Mouse (Mus musculus) c-Kit-positive CD71-negative TER-119-negative erythroid progenitor cells, embryonic 14.5 days (primary cell): ENCODE measurements at regions not wholly inside any gene's neighbourhood (a gene's known extent, or its start where the extent isn't known, plus 50 kb on each side); places are given as distances from the start of the nearest gene placed in this dataset.

Experiments used
- DNase-seq: peaks from one replicate; pipeline ENCODE4 v3.0.0-alpha.2; 2013; ENCODE audit warnings: low read depth

DNA sequence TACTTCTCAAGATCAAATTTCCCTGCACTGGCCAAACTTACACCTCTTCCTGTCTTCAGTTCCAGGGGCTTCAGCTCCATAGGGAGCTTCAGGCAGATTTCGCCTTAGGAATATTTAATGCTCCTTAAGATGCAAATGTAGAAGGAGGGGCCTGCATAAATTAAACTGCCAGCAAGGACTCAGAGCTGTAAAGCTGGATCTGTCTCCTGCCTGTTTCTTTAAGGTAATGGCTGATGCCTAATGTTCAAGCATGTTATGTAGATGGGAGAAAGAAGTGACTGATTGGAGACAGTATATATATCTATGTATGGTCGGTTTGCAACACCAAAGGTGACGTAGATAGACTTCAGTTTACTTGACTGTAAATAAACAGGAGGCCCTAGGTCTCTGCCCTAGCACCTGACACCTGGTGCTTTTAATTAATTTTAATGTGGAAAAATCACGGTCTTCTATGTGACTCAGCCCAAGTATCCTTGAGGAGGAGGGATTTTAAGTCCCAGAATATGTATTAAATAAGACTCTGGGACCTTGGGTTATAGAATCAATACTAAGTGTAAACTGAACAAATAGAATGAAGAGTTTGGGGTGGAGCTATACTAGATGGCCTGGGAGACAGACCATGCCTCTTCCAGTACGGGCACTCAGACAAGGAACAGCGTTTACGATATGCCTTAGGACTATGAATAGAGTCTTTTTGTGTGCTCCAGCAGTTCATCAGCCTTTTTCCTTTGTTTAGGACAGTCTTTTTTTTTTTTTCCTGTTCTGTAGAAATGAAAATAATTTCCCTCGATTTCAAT lies 651.7 kb upstream of the Lmcd1 start:
- DNase-seq, result no peak

DNA sequence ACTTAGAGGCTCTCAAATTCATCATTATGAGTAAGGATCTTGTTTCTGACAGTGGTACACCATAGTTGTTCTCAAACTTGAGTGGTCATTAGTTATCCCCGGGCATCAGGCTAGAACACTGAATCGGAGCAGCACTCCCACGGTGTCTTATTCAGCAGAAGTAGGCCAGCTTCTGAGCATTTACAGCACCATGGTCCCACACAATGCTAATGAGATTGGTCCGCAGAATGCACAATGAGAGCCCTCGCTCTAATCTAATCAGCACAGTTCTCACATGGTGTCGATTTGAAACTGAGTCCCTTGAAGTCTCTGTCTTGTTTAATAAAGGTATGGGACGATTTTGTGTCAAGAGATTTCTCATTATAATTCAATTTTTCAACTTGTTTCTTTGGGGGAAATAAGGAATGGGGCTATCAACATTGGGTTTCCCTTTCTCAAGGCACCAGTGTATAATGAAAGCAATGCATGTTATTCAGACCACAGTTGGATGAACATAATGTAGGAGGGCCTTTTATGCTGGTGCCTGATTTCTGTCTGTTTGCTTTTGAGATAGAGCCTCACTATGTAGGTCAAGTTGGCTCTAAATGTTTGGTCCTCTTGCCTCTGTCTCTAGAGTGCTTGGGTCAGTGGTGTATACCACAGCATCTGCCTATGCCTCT lies 650.9 kb upstream of the Lmcd1 start:
- DNase-seq, result no peak

DNA sequence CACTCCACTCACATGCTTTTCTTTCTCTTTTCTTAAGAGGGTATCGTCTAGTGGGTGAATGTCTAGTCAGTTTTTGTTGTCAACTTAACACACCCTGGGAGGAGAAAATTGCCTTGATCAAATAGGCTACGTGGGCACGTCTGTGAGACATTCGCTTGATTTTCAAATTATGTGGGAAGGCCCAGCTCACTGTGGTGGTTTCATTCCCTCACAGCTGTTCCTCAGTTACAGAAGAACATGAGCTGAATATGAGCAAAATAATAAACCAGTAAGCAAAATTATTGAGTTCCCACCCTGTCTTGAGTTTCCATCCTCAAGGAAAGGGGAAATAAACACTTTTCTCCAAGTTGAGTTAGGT lies 650.4 kb upstream of the Lmcd1 start:
- DNase-seq, result no peak

DNA sequence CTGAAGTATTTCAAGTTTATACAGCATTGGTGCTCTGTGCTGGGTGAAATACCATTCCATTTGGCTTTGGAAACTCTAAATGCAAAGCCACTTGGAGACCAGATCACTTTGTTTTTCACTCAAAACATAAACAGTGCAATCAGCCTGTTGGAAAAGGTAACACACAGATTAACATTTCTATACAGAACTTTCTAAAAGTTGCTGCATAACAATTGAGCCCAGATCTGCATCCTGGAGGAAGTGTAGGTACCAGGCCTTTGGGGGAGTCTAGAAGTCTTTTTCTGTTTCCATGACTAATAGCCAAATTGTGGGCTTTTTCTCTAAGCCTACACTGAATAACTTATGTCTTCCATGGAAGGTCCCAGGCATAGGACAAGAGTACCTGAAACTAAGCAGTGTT lies 648.1 kb upstream of the Lmcd1 start:
- no peak for DNase-seq

DNA sequence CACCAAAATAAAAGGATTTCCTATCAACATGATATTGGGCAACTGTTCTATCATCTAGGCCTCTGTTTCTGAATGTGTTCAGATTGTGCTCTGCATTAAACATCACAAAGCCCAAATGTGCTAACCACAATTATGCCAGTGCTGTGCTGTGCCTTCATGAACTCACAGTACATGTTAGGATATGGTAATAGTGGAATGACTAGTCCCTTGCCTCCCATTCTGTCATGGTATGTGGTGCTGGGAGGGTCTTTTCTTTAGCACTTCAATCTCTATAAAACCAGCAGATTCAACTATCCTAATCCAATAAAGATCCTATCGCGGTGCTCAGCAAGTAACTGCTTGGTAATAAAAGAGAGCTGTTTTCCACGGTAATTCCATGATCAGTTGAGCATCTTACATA lies 620.8 kb upstream of the Lmcd1 start:
- DNase-seq, result no peak

DNA sequence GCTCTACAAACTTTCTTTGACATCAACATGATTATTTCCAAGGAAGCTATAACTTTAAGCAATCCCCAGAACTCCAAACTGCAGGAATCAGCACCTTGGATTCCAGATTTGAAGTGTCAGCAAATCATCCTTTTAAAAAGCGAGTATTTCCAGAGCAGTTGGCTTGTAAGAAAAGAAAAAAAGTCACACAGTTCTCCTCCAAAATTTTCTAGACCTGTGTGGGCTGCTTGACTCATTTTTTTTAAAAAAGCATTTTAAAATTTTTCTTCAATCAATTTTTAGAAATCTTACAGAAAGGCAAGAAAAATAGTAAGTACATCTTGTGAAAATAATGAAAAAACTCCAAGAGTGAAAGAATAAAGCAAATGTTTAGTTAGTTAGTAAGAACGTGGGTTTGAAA lies 613.6 kb upstream of the Lmcd1 start:
- no peak for DNase-seq

DNA sequence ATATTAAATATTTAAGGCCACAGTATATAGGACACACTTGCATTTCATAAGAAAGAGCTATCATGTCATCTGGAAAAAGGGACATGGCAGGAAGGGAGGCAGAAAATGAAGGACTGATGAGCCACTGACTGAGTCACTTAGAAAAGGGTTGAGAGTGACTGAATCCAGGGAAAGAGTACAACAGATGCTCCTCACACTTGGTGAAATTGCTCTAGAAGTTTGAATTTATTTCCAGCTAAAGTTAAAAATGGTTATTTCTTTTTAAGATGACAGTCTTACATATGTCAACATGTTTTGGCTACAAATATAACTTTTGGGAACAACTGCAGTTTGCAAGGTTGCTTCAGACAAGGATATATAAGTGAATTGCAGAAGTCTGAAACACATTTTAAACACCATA lies 609.0 kb upstream of the Lmcd1 start:
- DNase-seq, result no peak

DNA sequence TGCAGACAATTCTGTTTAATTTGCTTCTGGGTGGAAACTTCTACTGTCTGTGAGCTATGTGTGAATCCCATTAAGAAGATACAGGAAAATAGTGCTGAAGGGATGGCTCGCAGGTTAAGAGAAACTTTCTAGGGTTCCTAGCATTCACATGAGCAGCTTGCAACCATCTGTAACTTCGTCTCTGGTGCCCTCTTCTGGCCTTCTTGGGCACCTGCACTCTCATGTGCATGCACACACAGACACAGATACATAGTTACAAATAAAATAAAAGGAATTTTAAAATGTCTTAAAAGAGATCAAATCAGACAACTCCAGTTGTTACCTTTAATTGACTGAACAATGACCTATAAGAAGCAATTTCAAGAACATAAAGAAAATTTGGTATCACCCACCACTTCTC lies 588.6 kb upstream of the Lmcd1 start:
- DNase-seq, result no peak

DNA sequence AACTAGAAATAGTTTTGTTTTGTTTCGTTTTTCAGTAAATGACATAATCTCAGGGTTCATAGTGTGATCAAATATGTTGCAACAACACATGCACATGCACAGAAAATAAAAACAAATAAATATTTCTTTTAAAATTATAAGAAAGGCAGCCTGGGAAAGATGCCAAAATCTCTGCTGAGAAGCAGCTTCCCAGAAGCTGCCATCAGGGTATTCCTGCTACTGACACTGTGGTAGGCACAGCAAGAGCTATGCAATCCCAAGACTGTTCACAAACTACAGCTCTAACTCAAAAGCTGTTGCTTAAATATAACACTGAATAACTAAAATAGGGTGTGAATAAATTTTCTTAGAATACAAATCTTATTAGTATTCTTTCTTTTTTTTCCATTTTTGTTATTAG lies 570.7 kb upstream of the Lmcd1 start:
- no peak for DNase-seq

DNA sequence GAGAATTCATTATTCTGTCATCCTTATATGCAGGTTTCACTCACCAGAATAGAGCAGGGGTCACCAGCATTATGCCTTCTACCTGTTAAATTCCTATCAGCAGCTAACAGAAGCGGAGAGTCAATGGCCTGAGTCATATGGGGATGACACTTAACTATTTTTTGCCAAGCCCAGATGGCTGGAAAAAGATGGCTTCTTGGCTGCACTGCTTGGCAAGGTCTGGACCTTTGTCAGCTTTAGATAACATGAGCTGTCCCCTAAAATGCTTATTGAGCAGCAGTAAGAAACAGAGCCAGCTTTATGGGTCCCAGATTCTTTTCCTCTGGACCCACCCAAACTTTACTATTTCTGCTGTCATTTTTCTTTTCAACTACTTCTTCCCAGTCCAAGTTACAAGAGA lies 565.3 kb upstream of the Lmcd1 start:
- DNase-seq, result no peak

DNA sequence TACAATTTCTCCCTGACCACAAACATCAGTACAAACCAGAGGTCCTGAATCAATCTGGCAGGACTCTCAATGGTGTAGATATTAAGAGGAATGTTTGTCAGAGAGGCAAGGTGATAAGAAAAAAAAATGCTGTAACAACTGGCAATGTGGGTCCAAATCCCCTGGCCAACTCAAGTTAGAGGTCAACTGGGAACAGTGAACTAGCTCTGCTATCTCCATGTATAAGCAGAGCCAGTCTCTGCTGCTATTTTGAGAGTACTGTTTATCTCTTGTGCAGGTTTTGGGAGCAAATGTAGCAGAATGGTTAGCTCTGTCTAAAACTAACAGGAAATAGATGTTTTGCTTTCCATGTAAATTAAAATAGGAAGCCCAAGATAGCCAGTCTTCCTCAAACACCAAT lies 547.6 kb upstream of the Lmcd1 start:
- DNase-seq, result no peak

DNA sequence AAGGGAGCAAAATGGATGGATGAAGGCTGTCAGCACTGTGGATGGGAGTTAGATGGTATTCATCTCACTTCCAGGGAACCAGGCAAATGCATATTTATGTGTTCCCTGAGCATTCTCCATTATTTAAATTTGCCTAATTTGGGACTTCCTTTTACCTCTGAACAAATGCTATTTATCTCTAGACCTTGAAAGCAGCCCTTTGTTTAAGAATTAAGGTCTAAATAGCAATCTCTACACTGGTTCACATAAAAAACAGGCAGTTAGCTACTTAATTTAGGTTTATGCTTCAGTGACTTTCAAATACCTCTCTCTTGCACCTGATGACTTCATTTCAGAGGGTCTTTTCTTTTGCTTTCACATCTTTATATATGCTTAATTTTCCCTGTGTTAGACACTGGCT lies 543.2 kb upstream of the Lmcd1 start:
- DNase-seq, result no peak

DNA sequence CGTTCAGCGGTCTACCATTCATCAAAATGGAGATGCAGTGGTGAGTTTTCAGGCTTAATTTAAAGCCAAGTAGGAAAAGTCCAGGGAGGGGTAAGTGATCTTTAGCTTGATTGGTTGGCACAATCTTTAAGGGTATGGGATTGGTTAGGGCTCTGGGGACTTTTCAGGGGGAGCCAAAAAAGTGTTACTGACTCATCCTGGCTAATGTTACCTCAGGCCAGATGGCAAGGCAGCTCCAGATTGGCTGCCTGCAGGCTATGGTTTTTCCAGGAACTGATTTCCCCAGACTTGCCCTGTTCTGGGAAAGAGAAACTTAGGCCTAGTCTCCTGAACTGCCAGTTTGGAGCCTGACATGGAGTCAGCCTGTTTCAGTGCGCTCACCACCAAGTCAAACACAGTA lies 539.6 kb upstream of the Lmcd1 start:
- no peak for DNase-seq

DNA sequence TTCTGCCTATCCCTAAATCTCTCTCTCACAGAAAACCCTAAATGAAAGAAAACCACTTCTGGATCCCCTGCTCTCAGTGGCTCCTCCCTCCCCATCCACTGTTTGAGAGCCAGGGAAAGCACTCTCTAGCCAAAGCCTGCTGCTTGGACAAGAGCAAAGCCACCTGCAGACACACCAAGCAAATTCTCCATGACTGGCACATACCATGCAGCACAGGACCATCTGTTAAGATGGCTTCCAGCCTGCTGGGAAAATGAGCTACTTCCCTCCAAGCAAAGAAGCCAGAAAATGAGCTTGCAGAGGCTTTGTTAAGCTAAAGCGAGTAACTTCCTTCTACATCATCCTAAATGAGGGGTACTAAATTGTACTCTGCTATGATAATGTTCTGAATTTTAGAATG lies 534.6 kb upstream of the Lmcd1 start:
- no peak for DNase-seq

DNA sequence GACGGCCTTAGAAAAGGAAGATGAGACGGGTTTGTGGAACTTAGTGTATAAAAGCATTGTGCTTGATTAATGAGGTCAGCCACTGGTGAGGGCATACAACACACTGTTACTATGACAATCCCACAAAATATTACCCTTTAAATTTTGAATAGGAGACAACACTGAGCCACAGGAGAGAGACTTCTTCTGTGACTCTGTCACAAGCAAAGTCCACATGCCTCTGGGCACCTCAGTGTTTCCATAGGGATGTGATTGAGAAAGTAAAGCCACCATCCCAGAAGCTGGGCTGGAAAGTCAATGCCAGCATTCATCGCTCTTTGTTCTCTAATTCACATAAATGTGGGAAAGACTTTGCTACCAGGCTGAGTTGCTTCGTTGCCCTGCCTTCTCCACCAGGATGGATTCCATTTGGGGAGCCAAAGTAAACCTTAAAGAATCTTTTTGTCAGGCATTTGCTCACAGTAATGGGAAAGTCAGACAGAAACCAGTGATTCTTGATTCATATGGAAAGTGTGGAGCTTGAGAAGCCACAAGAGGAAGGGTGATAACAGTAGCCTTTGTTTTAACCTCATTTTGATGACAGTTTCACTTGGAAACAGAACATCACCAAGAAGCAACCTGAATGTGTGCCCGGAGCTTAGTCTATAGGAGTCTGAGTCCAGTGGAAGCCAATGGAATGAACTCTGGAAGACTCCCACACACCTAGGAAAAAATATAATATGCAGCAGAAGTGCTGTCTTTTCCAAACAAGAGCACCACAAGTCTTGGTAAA lies 491.7 kb upstream of the Lmcd1 start:
- DNase-seq, result no peak

DNA sequence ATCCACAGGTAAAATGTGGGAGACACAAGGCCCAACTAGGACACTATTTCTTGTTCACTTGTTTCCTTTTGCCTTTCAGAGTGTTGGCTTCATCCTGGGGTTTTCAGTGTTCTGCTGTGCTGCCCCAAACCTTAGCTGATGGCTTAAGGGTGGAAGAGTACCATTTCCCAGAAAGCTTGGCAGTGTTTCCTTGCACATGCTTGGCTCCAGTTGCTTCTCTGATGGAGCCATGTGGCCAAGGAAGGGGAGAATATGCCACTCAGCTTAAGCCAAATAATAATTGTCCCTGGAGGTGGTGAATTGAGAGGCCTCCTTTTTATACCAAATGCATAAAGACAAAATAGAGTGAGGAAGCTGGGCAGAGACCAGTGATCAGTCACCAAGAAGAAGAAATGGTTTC lies 464.9 kb upstream of the Lmcd1 start:
- no peak for DNase-seq

DNA sequence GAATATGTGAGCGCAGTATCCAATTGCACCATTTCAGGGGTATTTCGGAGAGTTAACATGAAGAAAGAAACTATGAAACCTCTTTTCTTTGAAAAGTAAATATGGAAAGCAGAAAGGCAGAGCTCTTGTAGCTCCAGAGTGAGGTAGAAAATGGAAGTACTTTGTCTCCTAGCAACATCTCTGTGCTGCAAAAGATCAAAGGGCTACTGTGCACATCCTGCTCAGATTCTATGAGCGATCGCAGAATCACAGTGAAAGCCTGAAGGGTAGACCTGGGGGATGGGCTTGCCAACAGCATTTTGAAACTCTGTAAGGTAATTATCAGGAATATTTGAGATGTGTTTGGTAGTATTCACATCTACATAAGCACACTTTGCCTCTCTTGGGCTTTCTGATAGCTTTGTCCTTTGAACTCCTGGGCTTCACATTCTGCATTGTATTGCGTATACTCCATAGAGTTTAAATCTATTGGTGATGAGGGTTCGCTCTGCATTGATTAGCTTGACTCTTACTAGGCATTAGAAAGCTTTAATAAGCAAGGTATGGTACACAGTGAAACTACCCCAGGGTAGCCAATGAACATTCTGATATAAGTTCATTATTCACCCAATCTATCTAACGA lies 459.5 kb upstream of the Lmcd1 start:
- no peak for DNase-seq

DNA sequence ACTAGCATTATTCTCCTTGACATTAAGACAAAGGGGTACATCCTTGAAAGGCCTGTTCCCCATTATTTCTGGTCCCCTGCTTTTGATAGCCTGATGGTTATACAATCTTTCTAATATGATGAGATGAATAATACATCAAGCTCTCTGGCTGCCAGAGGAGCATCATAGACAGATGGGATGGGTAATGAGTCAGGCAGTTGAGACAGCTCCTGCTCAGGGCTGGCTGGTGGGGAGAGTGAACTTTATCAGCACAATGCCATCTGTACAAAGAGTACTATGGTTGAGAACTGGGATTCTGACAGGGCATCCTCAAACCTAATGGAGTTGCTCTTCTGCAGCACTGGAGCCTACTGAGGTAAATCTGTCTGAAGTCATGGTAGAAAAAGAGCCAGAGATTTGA lies 458.4 kb upstream of the Lmcd1 start:
- DNase-seq, result no peak

DNA sequence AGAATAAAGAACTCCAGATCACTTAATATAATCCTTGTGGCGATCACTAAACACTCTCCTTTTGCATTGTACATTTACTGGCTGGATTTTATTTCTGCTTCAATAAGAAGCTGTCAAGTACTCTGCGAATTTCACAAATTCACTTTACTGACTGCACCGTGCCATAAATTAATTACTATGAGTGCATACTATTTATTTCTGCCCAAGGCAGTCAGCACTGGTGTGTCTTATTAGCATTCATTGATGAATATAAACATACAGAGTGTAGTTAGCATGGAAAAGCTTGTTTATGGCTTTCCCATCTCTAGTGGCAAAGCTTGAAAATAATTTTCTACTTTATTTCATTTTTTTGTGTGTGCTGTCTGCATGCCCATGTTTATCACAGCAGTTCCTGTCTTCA lies 453.3 kb upstream of the Lmcd1 start:
- no peak for DNase-seq

DNA sequence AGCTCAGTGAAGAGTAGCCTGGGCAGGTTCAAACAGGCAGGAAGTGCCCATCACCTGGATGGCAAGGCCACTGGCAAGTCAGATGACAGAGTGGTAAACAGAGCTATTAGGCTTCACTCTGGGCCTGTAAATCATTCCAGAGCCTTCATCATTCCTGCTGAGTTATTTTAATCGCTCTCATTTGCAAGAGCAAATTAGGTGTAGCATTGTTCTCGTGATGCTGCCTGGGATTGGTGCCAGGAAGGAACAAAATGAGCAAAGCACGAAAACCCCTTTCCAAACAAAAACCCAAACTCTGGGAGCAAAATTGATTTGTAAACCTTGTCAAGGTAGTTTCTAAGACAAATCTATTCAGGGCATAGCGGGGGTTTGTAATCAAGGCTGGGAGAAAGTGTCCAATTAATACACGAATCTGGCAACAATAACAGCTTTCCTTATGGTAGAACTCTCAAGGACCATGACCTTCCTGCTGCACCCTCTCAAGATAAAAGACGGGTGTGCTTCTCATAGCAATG lies 429.2 kb upstream of the Lmcd1 start:
- DNase-seq, result no peak

DNA sequence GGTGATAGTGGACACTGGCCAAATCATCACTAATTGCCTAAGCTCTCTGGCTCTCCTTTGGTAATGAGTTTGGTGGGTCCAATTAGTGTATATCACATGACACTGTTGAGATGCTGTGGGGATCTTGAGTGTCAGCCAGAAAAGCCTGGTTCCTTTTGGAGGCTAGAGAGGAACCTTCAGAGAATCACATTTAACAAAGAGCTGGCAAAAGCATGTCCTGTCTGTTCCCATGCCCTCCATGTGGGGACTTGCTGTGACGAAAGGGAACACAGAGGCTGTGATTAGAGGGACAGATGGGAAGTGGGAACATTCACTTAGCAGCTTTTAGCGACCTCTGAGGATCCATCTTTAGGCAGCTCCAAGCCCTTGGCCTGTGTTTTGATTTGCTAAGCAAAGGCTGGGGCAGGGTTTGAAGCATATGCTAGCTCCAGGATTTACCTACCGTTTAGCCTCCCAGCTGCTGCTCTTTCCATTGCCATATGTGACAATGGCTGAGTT lies 407.4 kb upstream of the Lmcd1 start:
- no peak for DNase-seq

DNA sequence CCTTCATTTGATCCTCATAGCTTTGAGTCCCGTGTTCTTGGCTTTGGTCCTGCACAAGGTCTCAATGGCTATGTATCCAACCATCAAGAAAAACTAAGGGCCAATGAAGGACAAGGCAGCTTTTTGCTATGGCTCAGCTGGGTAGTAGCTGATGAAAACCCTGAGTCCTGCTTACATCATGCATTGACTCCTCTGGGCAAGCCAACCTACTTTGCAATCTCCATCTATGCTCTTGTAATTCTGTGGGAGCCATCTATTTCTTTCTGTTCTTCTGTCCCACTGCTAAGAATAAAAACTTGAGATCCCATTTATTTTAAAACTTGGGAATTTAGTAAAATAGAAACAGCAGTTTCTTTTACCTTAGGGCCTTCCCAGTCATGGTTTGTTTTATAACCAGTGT lies 391.0 kb upstream of the Lmcd1 start:
- no peak for DNase-seq

DNA sequence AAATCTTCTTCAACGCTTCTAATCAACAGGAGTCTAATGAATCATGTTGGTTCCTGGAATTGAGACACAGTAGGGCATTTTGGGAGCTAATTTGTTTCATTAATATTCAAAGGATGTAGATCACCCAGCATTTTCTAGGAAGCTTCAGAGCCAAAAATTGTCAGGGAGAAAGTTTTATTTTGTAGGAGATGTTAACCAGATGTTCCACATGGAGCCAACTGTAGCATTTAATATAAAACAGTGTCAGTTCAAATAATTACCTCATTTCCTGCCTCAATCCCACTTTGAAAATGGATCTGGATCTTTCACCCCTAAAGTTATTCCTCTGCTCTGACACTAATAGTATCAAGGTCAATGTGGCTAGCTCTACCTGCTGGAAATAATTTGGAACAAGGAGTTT lies 389.6 kb upstream of the Lmcd1 start:
- DNase-seq, result no peak
